Mouse (Mus musculus) adrenal gland, adult (tissue): ENCODE measurements at regions not wholly inside any gene's neighbourhood (a gene's known extent, or its start where the extent isn't known, plus 50 kb on each side); places are given as distances from the start of the nearest gene placed in this dataset.

Source experiments
- DNase-seq, 2 experiments: peaks; one replicate each; pipeline ENCODE4 v3.0.0; 2022 to 2023; ENCODE audit warnings: low spot score in 1 of 2; ENCODE audit not compliant: inconsistent age in 2 of 2

DNA sequence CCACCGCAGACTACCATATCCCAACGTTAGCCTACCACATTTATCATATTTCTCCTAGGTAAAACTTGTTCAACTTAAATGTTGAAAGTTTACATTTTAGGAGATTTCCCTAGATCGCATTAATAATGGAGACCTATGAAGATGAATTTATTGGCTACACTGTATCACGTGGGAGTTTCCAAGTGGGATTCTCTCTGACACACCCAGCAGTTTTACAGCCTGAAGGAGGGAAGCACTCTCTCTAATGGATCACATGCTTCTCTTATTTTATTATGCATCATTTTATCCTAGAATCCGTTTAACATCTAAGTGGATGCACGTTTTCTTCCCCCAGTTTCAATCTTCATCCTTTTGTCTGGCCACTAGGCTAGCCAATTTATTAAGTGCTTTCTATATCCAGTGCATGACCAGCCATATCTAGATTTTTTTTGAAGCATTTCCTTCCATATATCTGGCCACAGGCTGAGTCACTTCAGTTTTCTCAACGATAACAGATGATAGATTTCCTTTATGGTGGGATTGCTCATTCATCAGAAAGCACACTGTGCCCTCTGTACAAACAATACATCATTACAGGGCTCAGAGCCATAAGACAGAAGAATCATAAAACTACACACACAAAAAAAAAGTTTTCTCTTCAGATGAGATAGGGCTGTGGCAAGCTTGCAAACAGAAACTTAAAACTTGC lies 476.3 kb upstream of the Syt1 start:
- DNase-seq, result peak; percentile 24 to 25

DNA sequence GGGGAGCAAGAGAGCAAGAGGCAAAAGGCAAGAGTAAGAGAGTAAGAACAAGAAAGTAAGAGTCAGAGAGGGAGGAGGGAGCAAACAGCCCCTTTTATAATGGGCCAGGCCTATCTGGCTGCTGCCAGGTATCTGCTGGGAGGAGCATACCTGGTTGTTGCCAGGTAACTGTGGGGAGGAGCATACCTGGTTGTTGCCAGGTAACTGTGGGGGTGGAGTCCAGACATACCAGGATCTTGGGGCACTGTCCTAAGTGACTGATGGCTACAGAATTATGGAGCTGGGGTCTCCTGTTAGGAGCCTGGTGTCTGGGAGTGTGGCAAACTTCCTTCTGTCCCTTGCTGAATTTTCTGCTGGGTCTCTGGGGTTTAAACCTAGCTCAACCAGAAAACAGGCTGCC lies 469.8 kb upstream of the Syt1 start:
- DNase-seq, result no peak

DNA sequence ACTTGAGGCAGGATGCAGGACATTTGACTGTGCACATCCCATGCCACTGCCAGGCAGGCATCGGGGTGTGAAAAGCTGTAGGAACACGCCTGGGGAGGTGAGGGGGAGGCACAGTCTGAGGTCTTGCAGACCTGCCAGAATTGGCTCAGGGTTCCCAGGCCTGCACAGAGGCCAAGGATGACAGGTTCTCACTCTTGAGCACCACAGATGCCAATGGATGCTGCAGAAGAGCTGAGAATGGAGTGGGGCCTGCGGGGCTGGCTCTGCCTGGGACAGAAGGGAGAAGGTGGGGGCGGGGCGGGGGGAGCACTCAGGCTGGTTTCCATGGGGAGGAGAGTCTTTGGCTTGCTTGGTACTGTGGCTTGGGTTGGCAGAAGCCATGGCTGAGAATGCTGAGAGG lies 469.2 kb upstream of the Syt1 start:
- DNase-seq, result no peak

DNA sequence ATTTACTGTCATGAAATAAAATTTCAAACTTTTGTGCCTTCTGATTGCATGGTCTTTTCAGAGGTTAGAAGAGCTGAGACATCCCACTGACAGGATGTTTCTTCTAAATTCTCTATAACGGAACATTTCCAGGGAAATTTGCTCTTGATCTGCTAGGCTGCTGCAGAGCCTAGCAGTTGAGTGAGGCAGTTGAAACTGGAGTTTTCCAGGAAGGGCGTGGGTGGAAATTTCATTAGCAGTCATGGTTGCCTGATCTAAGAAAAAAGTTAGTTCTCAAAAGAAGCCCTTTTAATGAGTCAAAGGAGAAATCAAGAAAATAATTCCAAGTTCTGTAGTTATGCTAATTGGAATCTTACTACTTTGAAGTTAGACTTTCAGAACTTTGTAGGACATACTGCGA lies 455.7 kb upstream of the Syt1 start:
- DNase-seq, result no peak

DNA sequence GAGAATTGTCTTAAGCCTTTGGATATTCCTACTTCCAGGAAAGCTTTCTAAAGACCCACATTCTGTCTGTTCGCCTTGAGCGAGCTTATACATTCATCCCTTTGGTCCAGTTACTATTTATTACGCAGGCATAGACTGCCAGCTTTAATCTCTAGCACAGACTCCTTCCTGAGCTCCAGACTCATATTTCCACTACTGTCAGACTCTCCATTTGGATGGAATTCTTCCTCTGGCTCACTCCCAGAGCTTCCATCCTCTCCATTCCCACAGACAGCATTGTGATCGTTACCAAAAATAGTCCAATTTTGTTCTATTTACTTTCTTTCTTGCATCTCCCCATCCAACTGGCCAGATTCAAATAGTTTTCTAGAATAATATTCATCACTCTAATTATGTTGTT lies 420.3 kb upstream of the Syt1 start:
- no peak for DNase-seq

DNA sequence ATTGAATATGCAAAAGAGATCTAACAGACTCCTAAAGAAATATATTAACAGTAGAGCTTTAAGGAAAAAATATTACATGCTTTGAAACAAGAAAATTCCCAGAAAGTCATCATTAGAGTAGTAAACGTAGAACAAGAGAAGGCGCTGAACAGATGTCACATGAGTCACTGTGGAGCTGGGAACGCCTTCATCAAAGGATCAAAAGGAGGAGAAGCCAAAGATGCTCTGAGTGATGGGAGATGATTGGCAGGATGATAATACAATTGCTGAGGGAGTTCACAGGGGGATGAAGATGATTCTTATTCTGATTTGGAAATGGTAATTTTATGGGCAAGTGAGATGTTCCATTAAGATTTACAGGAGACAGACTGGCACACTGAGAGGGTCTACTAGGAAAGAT lies 417.1 kb upstream of the Syt1 start:
- no peak for DNase-seq

DNA sequence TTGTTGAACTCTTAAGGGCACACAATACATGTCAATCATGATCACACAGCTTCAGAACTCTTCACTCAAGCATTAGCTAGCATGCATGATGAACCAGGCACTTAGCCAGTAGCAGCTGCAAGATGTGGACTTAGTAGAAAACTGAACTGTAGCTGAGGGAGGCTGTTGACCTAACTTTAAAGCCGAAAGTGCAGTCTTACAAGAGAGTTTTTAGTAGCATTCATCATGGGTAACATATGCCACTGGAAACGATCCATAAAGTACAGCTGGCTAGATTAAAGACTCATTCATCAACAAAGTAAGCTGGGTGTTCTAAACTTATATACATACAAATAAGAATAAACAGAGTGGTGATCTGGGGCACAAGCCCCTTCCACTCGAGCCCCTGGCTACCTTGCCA lies 396.2 kb upstream of the Syt1 start:
- DNase-seq, result no peak

DNA sequence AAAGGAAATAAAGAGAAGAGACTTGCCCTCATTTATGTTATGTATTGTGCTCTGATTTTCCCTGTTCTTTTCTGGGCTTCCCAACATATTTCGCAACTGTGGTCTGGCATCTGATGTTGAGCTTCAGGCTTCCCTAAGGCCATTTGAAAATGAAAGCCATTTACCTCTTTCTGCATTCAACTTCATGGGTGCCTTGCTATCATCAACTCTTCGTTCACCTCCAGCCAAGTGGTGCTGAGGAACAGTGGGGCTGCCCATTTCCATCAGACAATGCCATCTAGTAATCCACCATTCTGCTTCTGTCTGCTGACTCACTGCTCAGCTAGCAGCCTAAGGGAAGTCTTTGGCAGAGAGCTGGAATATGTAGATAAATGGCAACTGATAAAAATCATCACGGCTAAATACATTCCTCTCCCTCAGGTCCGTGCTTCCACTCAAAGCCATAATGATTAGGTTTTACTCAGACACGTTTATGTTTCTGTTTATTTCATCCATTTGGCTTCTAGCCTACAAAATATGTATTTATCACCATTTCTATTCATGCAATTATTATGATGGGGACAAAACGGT lies 394.4 kb upstream of the Syt1 start:
- no peak for DNase-seq

DNA sequence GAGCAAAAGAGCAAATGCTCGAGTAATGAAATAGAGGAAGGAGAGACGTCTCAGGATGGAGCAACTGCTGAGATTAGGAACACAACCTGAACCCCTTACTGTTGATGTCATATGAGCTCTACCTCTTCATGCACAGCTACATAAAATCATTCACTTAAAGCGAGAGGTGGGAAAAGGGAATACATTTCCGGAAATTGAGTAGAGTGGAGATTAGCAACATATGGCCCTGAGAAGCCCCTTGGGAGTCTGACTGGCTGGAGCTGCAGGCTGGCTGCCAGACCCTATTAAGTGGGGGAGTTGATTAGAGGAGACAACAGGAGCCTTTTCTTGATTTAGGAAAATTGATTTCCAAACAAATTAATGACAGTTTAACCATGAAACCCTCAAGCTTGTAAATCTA lies 373.0 kb upstream of the Syt1 start:
- no peak for DNase-seq

DNA sequence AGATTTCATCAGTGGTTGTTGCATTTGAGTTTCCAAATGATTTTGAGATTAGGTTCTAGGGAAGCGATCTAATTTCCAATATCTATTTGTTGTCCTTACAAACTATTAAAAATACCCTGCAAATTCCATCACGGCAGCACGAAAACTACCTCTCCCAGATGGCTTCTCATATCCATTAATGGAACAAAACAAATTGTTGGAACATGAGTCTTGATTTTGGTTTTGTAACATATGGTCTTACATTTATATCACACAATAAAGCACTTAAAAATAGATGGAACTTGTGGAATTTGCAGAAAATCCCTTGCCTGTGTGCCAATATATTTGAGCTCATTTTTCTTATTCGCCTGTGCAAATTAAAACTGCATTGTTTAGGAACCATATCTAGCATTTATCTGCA lies 368.1 kb upstream of the Syt1 start:
- DNase-seq, result no peak

DNA sequence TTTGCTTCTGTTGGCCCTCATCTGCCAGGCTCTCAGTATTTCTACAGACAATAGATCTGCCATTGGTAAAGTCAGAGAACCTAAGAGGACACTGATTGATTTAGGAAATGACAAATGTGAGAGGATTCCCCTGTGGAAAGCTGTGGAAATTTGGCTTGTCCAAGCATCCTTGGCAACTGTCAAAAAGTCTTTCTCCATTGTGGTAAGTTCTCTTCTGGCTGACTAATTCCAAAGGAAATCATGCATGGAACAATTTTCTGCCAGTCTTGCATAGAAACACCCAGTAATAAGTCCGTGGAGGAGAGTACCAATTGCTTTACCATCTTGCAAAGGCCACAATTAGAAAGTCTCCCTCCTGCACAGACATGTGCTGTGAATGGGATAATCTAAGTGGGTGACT lies 349.4 kb upstream of the Syt1 start:
- DNase-seq, result no peak

DNA sequence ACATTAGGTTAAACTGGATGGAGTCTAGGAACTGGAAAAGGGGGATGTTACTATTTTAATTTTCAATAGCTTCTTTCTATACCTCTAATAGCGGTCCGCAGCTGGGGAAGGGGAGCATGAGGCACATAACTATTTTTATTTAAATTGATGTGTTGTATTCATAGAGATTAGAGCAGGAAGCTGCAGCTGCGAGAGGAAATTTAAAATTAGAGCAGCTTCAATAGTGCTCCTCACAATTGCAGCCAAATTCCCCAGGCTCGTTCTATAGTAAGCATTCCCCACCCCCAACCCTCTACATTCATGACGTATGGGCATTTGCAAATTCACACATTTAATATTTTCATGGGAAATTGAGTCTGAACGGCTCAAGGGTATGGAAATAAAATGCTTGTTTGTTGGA lies 348.0 kb upstream of the Syt1 start:
- no peak for DNase-seq

DNA sequence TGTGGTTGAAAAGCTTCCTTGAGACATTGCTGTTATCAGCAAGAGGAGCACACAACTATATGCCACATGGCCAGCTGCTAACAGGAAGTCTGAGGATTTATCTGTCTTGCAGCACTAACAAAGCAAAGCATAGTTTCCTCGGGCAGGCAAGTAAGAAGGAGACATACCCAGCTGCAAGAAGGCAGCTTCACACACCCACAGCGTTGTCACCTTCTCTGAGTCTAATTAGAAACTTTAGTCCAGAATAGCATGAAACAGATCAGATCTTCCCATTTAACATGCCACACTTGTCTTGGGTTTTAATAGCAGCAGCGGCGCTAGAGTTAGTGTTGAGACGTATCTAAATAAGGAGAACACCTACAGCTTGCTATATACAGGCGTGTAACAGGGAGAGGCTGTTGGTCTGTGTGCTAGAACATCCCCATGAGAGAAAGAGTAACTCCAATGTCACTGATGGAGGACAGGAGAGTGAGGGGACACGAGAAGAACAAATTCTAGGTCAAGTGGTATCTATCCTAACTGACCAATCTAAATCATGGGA lies 322.1 kb upstream of the Syt1 start:
- no peak for DNase-seq

DNA sequence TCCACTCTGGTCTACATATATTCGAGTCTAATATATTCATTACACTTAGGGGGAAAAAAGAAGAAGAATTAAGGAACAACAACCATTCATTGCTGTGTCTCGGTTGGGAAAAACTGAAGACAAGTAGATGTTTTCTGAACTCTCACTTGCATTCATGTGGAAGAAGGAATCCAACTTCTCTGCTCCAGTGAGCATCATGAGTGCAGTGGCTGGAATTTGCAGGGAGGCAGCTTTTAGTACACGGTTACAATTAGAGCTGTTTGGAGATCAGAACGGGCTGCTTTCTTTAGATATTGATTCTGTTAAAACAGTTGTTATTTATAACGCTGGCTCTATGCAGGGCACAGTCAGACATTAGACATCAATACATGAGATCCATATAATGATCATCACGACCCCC lies 298.5 kb upstream of the Syt1 start:
- no peak for DNase-seq

DNA sequence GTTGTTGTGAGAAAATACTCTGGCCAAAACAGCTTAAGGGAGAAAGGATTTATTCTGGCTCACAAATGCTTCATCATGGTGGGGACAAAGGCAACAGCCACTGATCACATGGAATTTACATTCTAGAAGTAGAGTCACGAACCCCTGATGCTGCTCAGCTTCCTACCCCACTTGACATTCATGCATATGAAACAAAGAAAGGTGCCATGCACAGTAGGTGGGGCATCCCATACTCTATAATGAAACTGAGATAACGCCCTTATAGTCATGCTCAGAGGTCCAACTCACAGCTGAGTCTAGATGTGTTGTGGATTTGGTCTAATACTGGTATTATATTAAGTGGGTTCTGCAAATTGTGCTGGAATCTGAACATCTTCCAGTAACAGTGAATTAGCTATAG lies 289.4 kb upstream of the Syt1 start:
- DNase-seq, result no peak

DNA sequence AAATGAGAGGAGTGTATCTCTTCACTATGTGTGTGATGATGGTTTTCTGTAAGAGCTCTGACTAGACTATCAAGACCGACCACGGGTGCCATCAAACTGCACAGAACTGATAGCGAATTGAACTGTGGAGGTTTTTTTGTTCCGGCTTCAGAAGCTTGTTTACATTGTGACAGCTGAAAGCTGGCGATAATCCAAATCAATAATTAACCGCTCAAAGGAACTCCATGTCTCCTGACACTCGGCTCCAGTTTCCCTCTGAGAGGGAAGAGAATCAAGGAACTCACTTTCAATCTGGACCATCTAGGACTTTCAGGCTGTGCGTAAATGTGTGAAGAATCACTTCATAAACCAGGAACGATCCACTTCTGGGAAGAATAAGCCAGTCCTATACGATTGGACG lies 289.0 kb upstream of the Syt1 start:
- no peak for DNase-seq

DNA sequence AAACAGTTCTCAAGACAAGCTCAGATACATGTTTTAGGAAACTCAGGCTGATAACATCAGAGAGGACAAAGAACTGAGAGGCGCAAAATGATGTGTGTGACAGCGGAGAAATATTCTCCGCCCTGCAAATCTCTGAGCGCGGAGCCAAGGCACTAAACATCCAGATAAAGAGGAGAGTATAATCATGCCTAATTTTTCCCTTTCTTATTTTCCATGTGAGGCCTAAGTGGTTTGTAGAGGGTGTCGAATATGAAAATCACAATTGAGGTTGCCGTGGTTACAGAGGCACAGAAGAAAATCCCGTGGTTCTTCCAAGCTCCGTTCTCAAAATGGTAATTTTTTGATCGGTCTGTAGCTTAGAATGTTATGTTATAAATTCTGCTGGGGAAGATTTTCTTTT lies 272.6 kb upstream of the Syt1 start:
- DNase-seq, result no peak

DNA sequence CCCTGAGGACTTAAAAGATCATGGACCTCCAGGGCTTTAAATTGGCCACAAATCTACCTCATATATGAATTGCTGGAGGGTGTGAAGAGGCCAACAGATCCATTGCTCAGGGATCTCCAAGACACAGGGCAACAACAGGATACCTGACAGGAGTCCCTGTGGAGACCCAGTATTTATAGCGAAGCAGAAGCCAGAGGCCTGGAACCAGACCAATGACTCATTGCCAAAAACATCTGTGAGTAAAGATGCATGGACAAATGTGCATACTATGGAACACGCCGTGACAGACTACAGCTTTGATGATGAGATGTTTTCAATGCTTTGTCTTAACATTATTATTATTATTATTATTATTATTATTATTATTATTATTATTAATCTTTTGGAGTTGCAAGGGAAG lies 239.0 kb upstream of the Syt1 start:
- no peak for DNase-seq

DNA sequence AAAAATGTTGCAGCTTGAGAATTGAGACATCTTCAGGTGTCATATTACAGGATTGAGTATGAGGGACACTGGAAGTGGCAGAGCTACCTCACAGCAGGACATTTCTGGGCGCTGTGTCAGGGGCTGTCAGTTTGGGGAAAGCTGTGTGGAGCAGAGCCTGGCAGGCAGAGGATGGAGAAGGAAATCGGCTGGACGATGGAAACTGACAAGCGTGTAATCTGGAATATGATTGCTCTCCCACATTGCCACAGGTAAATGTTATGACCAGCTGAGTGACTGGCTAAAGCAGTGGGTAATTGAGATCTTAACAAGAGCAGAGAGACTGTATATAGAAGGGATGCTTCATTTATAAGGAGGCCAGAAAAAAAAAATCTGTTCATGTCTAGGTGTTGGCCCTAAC lies 235.5 kb upstream of the Syt1 start:
- no peak for DNase-seq

DNA sequence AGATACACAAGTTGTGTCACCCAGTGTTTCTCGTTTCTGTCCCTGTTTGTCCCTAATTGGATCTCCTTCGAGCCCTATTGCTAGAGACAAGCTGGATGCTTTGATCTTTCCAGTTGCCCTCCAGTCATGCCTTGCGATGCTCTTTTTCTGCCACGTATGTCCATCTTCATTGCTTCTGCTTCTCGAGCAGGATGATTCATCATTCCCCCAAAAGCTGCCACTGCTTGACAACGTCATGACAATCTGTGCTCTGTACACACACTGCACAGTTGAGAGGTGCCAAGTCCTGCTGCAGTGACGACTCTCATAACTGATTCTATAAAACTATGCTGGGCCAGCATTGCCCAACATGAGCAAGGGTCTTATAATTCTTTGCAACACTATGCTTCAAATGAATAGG lies 226.2 kb upstream of the Syt1 start:
- no peak for DNase-seq

DNA sequence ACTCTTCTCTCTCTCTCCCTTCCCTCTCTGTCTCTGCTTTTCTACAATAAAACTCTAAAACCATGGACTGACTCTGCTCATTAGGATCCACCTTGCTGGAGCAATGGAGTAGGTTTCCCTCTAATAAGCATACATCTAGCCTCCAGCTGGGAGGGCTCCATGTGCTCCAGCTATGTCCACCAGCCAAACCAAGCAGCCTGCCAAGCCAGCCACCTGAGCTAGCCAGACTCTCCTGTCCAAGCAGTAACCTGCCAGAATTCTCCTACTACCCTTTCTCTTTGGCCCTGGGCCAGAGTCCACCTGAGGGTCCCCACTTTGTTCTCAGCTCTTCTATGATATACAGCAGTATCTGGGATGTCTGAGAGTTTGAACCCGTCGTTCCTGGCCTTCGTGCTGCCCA lies 216.2 kb upstream of the Syt1 start:
- no peak for DNase-seq

DNA sequence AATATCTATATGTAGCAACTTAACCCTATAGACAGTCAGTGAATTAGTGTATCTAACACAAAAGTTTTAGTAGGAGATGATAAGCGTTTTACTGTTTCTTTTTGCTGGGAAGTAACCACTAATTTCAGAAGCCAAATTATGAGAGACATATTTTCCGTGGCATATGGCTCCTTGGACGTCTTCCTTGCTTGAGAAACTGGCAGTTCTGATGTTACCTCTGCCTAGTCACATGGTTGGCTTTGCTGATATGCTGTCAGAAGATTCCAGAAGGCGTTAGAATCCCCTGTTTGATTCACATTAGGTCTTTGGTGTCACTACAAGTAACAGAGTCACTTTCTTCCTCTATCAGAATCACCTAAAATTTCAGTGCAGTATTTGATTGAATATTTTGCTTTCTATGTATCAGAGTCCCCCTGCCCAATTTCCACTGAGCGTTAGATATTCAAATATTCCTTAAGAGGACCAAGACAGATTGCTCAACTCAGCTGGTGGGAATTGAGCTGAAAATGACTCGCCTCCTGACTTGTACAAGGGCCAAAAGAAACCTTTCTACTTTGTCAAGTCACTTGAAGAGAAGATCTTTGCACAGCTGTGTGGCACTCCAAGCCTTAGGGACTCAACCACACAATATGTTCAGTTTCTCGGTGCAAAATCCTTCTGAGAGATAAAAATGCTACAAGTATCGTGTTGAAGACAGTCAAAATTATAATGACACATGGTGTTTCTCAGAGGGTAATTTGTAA lies 178.2 kb upstream of the Syt1 start:
- no peak for DNase-seq
